Comparison of ENCODE assay signal across 8 mouse cellular contexts in genomic region chr2:128817387-128817785, GRCm38 (mm10). TPM values are rescaled to one million over a fixed set of nuclear protein-coding genes. Genes with fewer than 3 reads are reported as not detected.
A peak's percentile ranks its signal among the peaks of the same experiment; 100 is the strongest.
DNase-seq lines count a peak whose midpoint lies in the region; ATAC-seq and TF ChIP-seq lines count a peak whose summit lies in the region.

No protein-coding gene starts in this region.

- WGBS in embryonic facial prominence, embryonic 14.5 days = 0% methylated on average over 7 of the region's 7 CpGs
- under 1% methylated on average over 7 of the region's 7 CpGs for WGBS in hindbrain, embryonic 13.5 days
- under 1% methylated on average over 7 of the region's 7 CpGs for WGBS in limb, embryonic 14.5 days
- WGBS in midbrain, embryonic 16.5 days = under 1% methylated on average over 7 of the region's 7 CpGs

- H3K4me1 ChIP-seq in embryonic facial prominence, embryonic 14.5 days (ENCODE audit: control insufficient read depth, insufficient read depth, low read length) = 0 out of 2 replicates have a peak, but pooled peaks cover 6% of the 10 kb centered on the region
- H3K4me1 ChIP-seq in hindbrain, embryonic 13.5 days (replicated peaks) = peaks cover 29% of the 10 kb centered on the region
- peaks cover 10% of the 10 kb centered on the region; the same call in 1 of the 2 replicates for H3K4me1 ChIP-seq in limb, embryonic 14.5 days (ENCODE audit: control insufficient read depth, insufficient read depth, low read length)
- H3K4me1 ChIP-seq in midbrain, embryonic 16.5 days (ENCODE audit: control insufficient read depth, insufficient read depth, low read length) = peaks cover 16% of the 10 kb centered on the region

- no peaks in the 10 kb centered on the region for H3K27me3 ChIP-seq in embryonic facial prominence, embryonic 14.5 days (replicated peaks; ENCODE audit: control insufficient read depth, insufficient read depth, low read length)
- no peaks in the 10 kb centered on the region for H3K27me3 ChIP-seq in hindbrain, embryonic 13.5 days
- H3K27me3 ChIP-seq in limb, embryonic 14.5 days (ENCODE audit: control insufficient read depth, insufficient read depth, low read length) = no peaks in the 10 kb centered on the region
- no peaks in the 10 kb centered on the region for H3K27me3 ChIP-seq in midbrain, embryonic 16.5 days (ENCODE audit: control insufficient read depth, insufficient read depth, low read depth, low read length)

- ATAC-seq in embryonic facial prominence, embryonic 14.5 days (ENCODE audit: low read depth) = peak; percentile 41
- peak; percentile 66 for ATAC-seq in hindbrain, embryonic 13.5 days (ENCODE audit: low FRiP score)
- peak; percentile 30 for ATAC-seq in limb, embryonic 14.5 days (ENCODE audit: low FRiP score, low read depth)
- ATAC-seq in midbrain, embryonic 16.5 days = peak; percentile 70; the same call in 1 of the 2 replicates

- no peaks in the 10 kb centered on the region for H3K36me3 ChIP-seq in embryonic facial prominence, embryonic 14.5 days (ENCODE audit: control insufficient read depth, insufficient read depth, low read length)
- H3K36me3 ChIP-seq in hindbrain, embryonic 13.5 days = no peaks in the 10 kb centered on the region
- no peaks in the 10 kb centered on the region for H3K36me3 ChIP-seq in limb, embryonic 14.5 days (ENCODE audit: control insufficient read depth, insufficient read depth, low read length)
- H3K36me3 ChIP-seq in midbrain, embryonic 16.5 days (ENCODE audit: control insufficient read depth, insufficient read depth, low read length) = no peaks in the 10 kb centered on the region

- TF ChIP-seq POLR2A in limb, embryonic 14.5 days (IDR thresholded peaks at IDR 0.05; ENCODE audit: borderline replicate concordance, extremely low read depth, insufficient read depth, insufficient read length) = no peak

- DNase-seq in kidney, adult 9 months = peak; percentile 91
- no peak for DNase-seq in kidney, postnatal 4 days
- peak; percentile 77 for DNase-seq in MEL-GATA-1-ER (ENCODE audit: extremely low read depth, low read depth)
- DNase-seq in embryonic facial prominence, embryonic 14.5 days (ENCODE audit: low spot score) = peak; percentile 90
- peak; percentile 95 for DNase-seq in limb, embryonic 14.5 days (ENCODE audit: low spot score)
- no peak for DNase-seq in natural killer cell, adult 2 months (ENCODE audit: low spot score in 2 of 2)

- no peaks in the 10 kb centered on the region for H3K9me3 ChIP-seq in embryonic facial prominence, embryonic 14.5 days (ENCODE audit: control insufficient read depth, low read length)
- H3K9me3 ChIP-seq in hindbrain, embryonic 13.5 days = no peaks in the 10 kb centered on the region
- H3K9me3 ChIP-seq in limb, embryonic 14.5 days (ENCODE audit: control insufficient read depth, low read length) = no peaks in the 10 kb centered on the region
- H3K9me3 ChIP-seq in midbrain, embryonic 16.5 days (replicated peaks; ENCODE audit: control insufficient read depth, low read length, poor library complexity, severe bottlenecking) = no peaks in the 10 kb centered on the region

- peak overlapping the region; percentile 48; the same call in 1 of the 2 replicates for H3K9ac ChIP-seq in embryonic facial prominence, embryonic 14.5 days (ENCODE audit: low read depth, low read length)
- H3K9ac ChIP-seq in hindbrain, embryonic 13.5 days = peak overlapping the region; percentile 46; the same call in 1 of the 2 replicates
- no peak overlapping the region for H3K9ac ChIP-seq in limb, embryonic 14.5 days (ENCODE audit: low read depth, low read length, severe bottlenecking)
- H3K9ac ChIP-seq in midbrain, embryonic 16.5 days (ENCODE audit: low read depth, low read length) = peak overlapping the region; percentile 32

- peak overlapping the region; percentile 73 for H3K4me3 ChIP-seq in embryonic facial prominence, embryonic 14.5 days (ENCODE audit: low read depth, low read length)
- peak overlapping the region; percentile 63 for H3K4me3 ChIP-seq in hindbrain, embryonic 13.5 days
- peak overlapping the region; percentile 81 for H3K4me3 ChIP-seq in limb, embryonic 14.5 days (replicated peaks; ENCODE audit: low read length)
- H3K4me3 ChIP-seq in midbrain, embryonic 16.5 days (ENCODE audit: low read depth, low read length) = peak overlapping the region; percentile 60

- H3K4me2 ChIP-seq in embryonic facial prominence, embryonic 14.5 days (ENCODE audit: low read depth, low read length) = peak overlapping the region; percentile 73
- H3K4me2 ChIP-seq in hindbrain, embryonic 13.5 days = peak overlapping the region; percentile 71
- peak overlapping the region; percentile 55 for H3K4me2 ChIP-seq in limb, embryonic 14.5 days (replicated peaks; ENCODE audit: low read depth, low read length, severe bottlenecking)
- H3K4me2 ChIP-seq in midbrain, embryonic 16.5 days (ENCODE audit: low read length) = peak overlapping the region; percentile 85

- peak overlapping the region; percentile 87 for H3K27ac ChIP-seq in embryonic facial prominence, embryonic 14.5 days (replicated peaks; ENCODE audit: low read depth, low read length)
- peak overlapping the region; percentile 91 for H3K27ac ChIP-seq in hindbrain, embryonic 13.5 days
- peak overlapping the region; percentile 65 for H3K27ac ChIP-seq in limb, embryonic 14.5 days (replicated peaks; ENCODE audit: low read depth, low read length)
- peak overlapping the region; percentile 85 for H3K27ac ChIP-seq in midbrain, embryonic 16.5 days (ENCODE audit: low read length)

RNA-seq across cellular contexts. Expression of gene Tmem87b, which starts 0.5 kb away (rescaled TPM):
- polyA plus RNA-seq in embryonic facial prominence, embryonic 14.5 days (2014; fragmentation: Nextera tagmentation; extraction: Ambion mirVana) = 26.8 and 28.4 TPM in 2 replicates
- 36.3 and 39.0 TPM in 2 replicates for polyA plus RNA-seq in hindbrain, embryonic 13.5 days (2015; fragmentation: Nextera tagmentation; extraction: Ambion mirVana)
- polyA plus RNA-seq in limb, embryonic 14.5 days (2012; rRNA removed) = 28.3 and 28.4 TPM in 2 replicates
- 26.9 TPM in 2 replicates for polyA plus RNA-seq in limb, embryonic 14.5 days (2014; fragmentation: Nextera tagmentation; extraction: Ambion mirVana)
- polyA plus RNA-seq in midbrain, embryonic 16.5 days (2015; fragmentation: Nextera tagmentation; extraction: Ambion mirVana) = 39.3 and 42.7 TPM in 2 replicates

RNA-seq across cellular contexts. Expression of gene Fbln7, which starts 45.4 kb away (rescaled TPM):
- 9.1 and 9.8 TPM in 2 replicates for polyA plus RNA-seq in embryonic facial prominence, embryonic 14.5 days (2014; fragmentation: Nextera tagmentation; extraction: Ambion mirVana)
- 1.2 and 1.8 TPM in 2 replicates for polyA plus RNA-seq in hindbrain, embryonic 13.5 days (2015; fragmentation: Nextera tagmentation; extraction: Ambion mirVana)
- 15.0 and 18.7 TPM in 2 replicates for polyA plus RNA-seq in limb, embryonic 14.5 days (2012; rRNA removed)
- polyA plus RNA-seq in limb, embryonic 14.5 days (2014; fragmentation: Nextera tagmentation; extraction: Ambion mirVana) = 6.8 and 8.9 TPM in 2 replicates
- polyA plus RNA-seq in midbrain, embryonic 16.5 days (2015; fragmentation: Nextera tagmentation; extraction: Ambion mirVana) = 2.7 and 4.0 TPM in 2 replicates

Comparison
In these comparisons a context has a peak if more than half of its experiments do, and no peak if none do; other contexts are left out.
1. DNase-seq: peak in kidney, adult 9 months (single experiment), MEL-GATA-1-ER (single experiment), embryonic facial prominence, embryonic 14.5 days (single experiment) and limb, embryonic 14.5 days (single experiment); none in kidney, postnatal 4 days (0 of 2) and natural killer cell, adult 2 months (0 of 2).
2. Peak in every context shown above with its lines, with median percentiles within 50 percentile points of each other: ATAC-seq, H3K27ac ChIP-seq, H3K4me2 ChIP-seq and H3K4me3 ChIP-seq.